ENCODE assay signal across 25 mouse cellular contexts in the genomic region with DNA sequence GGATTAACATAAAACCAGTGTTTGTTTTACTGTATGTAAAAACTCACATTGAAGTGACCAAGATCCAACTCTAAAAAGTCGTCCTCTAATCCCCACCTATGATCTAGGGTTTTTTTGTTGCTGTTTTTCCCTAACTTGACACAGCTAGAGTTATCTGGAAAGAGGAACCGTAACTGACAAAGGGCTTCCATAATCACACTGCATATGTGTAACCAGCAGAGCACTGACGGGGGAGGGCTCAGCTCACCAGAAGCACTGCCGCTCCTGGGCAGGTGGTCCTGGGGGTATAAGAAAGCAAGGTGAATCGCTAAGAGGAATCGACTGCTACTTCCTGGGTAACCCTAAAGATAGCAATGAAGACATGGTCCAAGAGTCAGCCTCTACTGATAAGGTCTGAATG. TPM values are rescaled to one million over a fixed set of nuclear protein-coding genes. Genes with fewer than 3 reads are reported as not detected.
"Had no signal": no experiment of that assay in that cellular context is flagged by ENCODE, and none has a peak within 500 bp of the region (broad histone marks: within the 10 kb centered on the region; RNA-seq: fewer than 3 reads in every experiment).

No protein-coding gene starts in this region.

- H3K9me3 ChIP-seq: liver, embryonic 15.5 days; lung, embryonic 15.5 days; midbrain, embryonic 10.5 days; midbrain, embryonic 13.5 days; neural tube, embryonic 13.5 days; neural tube, embryonic 15.5 days had no signal

- DNase-seq: liver, postnatal 0 days; lung, adult 2 months; lung, postnatal 14 days; lung, postnatal 36 days; retina, postnatal 1 day; right cerebral cortex, adult 18-20 months; right cerebral cortex, postnatal 25 days; right cerebral cortex, postnatal 4 days; spleen, adult 18-20 months; thymus, adult 18-20 months; thymus, postnatal 14 days; thymus, postnatal 36 days had no signal

- H3K27me3 ChIP-seq: liver, embryonic 15.5 days; lung, embryonic 15.5 days; midbrain, embryonic 13.5 days; neural tube, embryonic 13.5 days; neural tube, embryonic 15.5 days had no signal

- H3K4me3 ChIP-seq: liver, embryonic 15.5 days; lung, embryonic 15.5 days; midbrain, embryonic 10.5 days; midbrain, embryonic 13.5 days; myocyte; neural tube, embryonic 13.5 days; neural tube, embryonic 15.5 days had no signal

- H3K4me1 ChIP-seq: liver, embryonic 15.5 days; lung, embryonic 15.5 days; midbrain, embryonic 10.5 days; midbrain, embryonic 13.5 days; neural tube, embryonic 13.5 days; neural tube, embryonic 15.5 days had no signal

- H3K9ac ChIP-seq: liver, embryonic 15.5 days; liver, postnatal 0 days; lung, embryonic 15.5 days; midbrain, embryonic 13.5 days; neural tube, embryonic 13.5 days; neural tube, embryonic 15.5 days had no signal

- H3K4me2 ChIP-seq: liver, embryonic 15.5 days; lung, embryonic 15.5 days; midbrain, embryonic 13.5 days; neural tube, embryonic 13.5 days; neural tube, embryonic 15.5 days had no signal

- H3K27ac ChIP-seq: liver, embryonic 15.5 days; lung, embryonic 15.5 days; macrophage; midbrain, embryonic 10.5 days; midbrain, embryonic 13.5 days; neural tube, embryonic 13.5 days; neural tube, embryonic 15.5 days had no signal

- ATAC-seq: liver, postnatal 0 days; lung, postnatal 0 days; midbrain, embryonic 13.5 days; midbrain, embryonic 16.5 days had no signal

RNA-seq across cellular contexts. Expression of a gene that starts 29.5 kb away (rescaled TPM):
- total RNA-seq: megakaryocyte, adult 5-6 weeks; megakaryocyte-erythroid progenitor cell, adult 5-6 weeks had no signal
- polyA plus RNA-seq: macrophage; small intestine, adult 2 months had no signal
